Mouse (Mus musculus) heart, adult 2 months (tissue): ENCODE measurements around the gene Zfp46. TPM values are rescaled to one million over a fixed set of nuclear protein-coding genes. Genes with fewer than 3 reads are reported as not detected.

ENCODE experiments used
- DNase-seq, 2 experiments: peaks; one replicate each; pipeline ENCODE4 v3.0.0; 2021
- H3K27ac ChIP-seq: fragments of 200-600 bp; 2 replicates; pipeline ENCODE4 v1.8.1; 2022
- H3K27me3 ChIP-seq: fragments of 200-500 bp; 2 replicates; pipeline ENCODE4 v1.6.1; 2012; ENCODE audit warnings: mild to moderate bottlenecking, low read length, inconsistent platforms, mixed read lengths; ENCODE audit not compliant: control insufficient read depth, insufficient read depth
- H3K36me3 ChIP-seq: fragments of 200-500 bp; 2 replicates; pipeline ENCODE4 v1.6.1; 2012; ENCODE audit warnings: low read length, inconsistent platforms; ENCODE audit not compliant: control insufficient read depth, insufficient read depth
- H3K4me1 ChIP-seq: fragments of 200-500 bp; 2 replicates; pipeline ENCODE4 v1.6.1; 2011; ENCODE audit warnings: low read length; ENCODE audit not compliant: control insufficient read depth, insufficient read depth
- H3K4me3 ChIP-seq: fragments of 200-600 bp; 2 replicates; pipeline ENCODE4 v1.8.1; 2022
- H3K79me2 ChIP-seq: fragments of 200-500 bp; replicated peaks from 2 replicates; pipeline ENCODE4 v1.6.1; 2012; ENCODE audit warnings: mild to moderate bottlenecking, inconsistent platforms, low read length, moderate library complexity, mixed read lengths; ENCODE audit not compliant: control insufficient read depth, insufficient read depth
- H3K9ac ChIP-seq: fragments of 200-500 bp; 2 replicates; pipeline ENCODE4 v1.6.1; 2012; ENCODE audit warnings: low read depth, mild to moderate bottlenecking, control low read depth, inconsistent platforms, low read length, mixed read lengths
- CTCF ChIP-seq: fragments of 200-600 bp; IDR thresholded peaks from 2 replicates; pipeline ENCODE4 v1.8.1; 2022; ENCODE audit warnings: antibody characterized with exemption, mild to moderate bottlenecking, moderate library complexity
- EP300 ChIP-seq: fragments of 200-500 bp; IDR thresholded peaks from 2 replicates; pipeline ENCODE4 v1.6.1; 2011; ENCODE audit warnings: low read depth, low read length, control low read depth; ENCODE audit not compliant: insufficient read depth
- POLR2A ChIP-seq: fragments of 200-500 bp; IDR thresholded peaks from 2 replicates; pipeline ENCODE4 v1.6.1; 2011; ENCODE audit warnings: mild to moderate bottlenecking, low read depth, low read length, control low read depth; ENCODE audit not compliant: insufficient read depth
- WGBS: fragments of 180-500 bp; shearing (Covaris S2); methylation state at CpG from one replicate; pipeline ENCODE4 v1.1.7; 2018; 5-methylcytosine and 5-hydroxymethylcytosine counted together
- intact Hi-C: fragments of 180-260 bp; cut with DNase I; formaldehyde crosslinking; loops from one replicate; pipeline ENCODE4 v1.15.1; 2025
- long read RNA-seq: library from polyadenylated mRNA; stranded (forward); transcript quantifications from one replicate; pipeline ENCODE4 v2.0.0, GENCODE M21; 2021
- polyA plus RNA-seq: library from polyadenylated mRNA; depleted of rRNA; stranded (reverse); fragments of >200 nt; gene quantifications from 2 replicates; pipeline ENCODE4 v1.2.3, GENCODE M21; 2012; rRNA removed
- total RNA-seq, 2 experiments: library from RNA; stranded (reverse); gene quantifications; 2 replicates each; pipeline ENCODE4 v1.2.3; 2021

Zfp46 gene
- total RNA-seq (10 to 100 TPM; 33.7 to 39.6 TPM), polyA plus RNA-seq (32.1 and 49.6 TPM in 2 replicates)
- long read RNA-seq, full-length matches to known transcripts, result 4 of 9 reads
- long read RNA-seq, partial matches to known transcripts, result 0 of 9 reads
- long read RNA-seq, other reads (novel, unspliced or antisense), result 5 of 9 reads

- TF ChIP-seq EP300 (peak; percentile 48; the same call in 1 of the 2 replicates), POLR2A (peak; percentile 96), CTCF (peak; percentile 21; the same call in 1 of the 2 replicates)
- peaks cover 11% of the 10 kb centered on the region for H3K4me1 ChIP-seq
- intact Hi-C loops, result loop anchor here (2.0 to 10.0 kb wide), 4 partner anchors 24 to 1360 kb away; partner anchors contain the start of genes 6030445D17Rik, Id3, Luzp1 and Rsrp1
- peak; percentile 77 to 86 for DNase-seq
- H3K4me3 ChIP-seq, result peak within 1 kb of the TSS; percentile 80
- H3K27me3 ChIP-seq, result no peaks in the 10 kb centered on the region
- peak within 1 kb of the TSS; percentile 70 for H3K9ac ChIP-seq
- WGBS, result 1% methylated on average over 5 of the region's 5 CpGs
- H3K36me3 ChIP-seq, result peaks cover 6% of the 10 kb centered on the region
- H3K79me2 ChIP-seq, result no peaks in the 10 kb centered on the region
- peak within 1 kb of the TSS; percentile 89 for H3K27ac ChIP-seq
Measured at GRCm38 (mm10) chr4:136284455-136284854, at the start of gene Zfp46. Zfp46 (plus strand) TSS chr4:136284683.

DNA sequence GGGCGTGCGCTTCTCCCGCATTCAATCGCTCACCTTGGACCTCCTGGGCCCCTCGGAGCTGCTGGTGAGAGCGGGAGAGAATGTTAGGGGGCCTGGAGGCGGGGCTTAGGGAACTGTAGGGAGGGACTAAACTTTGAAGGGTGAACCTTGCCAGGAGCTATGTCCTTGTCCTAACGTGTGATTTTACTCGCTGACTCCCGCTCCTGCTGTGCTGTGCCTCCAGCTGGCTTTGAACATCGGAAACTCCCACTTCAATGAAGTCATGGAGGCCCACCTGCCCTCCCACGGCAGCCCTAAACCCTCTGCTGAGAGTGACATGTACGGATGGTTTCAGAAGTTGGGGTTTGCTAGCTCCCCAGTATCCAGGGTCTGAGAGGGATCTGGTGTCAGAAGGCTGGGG is 45.8 kb upstream of the Zfp46 start:
- Histone ChIP-seq H3K27ac (no peak overlapping the region), H3K9ac (no peak overlapping the region), H3K79me2 (no peaks in the 10 kb centered on the region), H3K27me3 (no peaks in the 10 kb centered on the region), H3K4me3 (no peak overlapping the region), H3K36me3 (no peaks in the 10 kb centered on the region), H3K4me1 (no peaks in the 10 kb centered on the region)
- no peak for DNase-seq
- TF ChIP-seq CTCF, result no peak
- TF ChIP-seq POLR2A, result no peak
- TF ChIP-seq EP300, result no peak
- 56% methylated on average over 13 of the region's 13 CpGs for WGBS
- intact Hi-C loops, result loop anchor here (1.0 kb wide), 1 partner anchor 36 kb away; no protein-coding TSS in a partner anchor

GRCm38 (mm10) chr4:136239111-136239510 is 45.4 kb upstream of the Zfp46 start:
- H3K9ac ChIP-seq, result no peak overlapping the region
- TF ChIP-seq EP300, result no peak
- H3K79me2 ChIP-seq, result no peaks in the 10 kb centered on the region
- no peaks in the 10 kb centered on the region for H3K4me1 ChIP-seq
- no peak for DNase-seq
- H3K27me3 ChIP-seq, result no peaks in the 10 kb centered on the region
- H3K4me3 ChIP-seq, result no peak overlapping the region
- no peaks in the 10 kb centered on the region for H3K36me3 ChIP-seq
- 70% methylated on average over 9 of the region's 9 CpGs for WGBS
- H3K27ac ChIP-seq, result no peak overlapping the region
- intact Hi-C loops, result loop anchor here (1.0 kb wide), 1 partner anchor 37 kb away; no protein-coding TSS in a partner anchor

DNA sequence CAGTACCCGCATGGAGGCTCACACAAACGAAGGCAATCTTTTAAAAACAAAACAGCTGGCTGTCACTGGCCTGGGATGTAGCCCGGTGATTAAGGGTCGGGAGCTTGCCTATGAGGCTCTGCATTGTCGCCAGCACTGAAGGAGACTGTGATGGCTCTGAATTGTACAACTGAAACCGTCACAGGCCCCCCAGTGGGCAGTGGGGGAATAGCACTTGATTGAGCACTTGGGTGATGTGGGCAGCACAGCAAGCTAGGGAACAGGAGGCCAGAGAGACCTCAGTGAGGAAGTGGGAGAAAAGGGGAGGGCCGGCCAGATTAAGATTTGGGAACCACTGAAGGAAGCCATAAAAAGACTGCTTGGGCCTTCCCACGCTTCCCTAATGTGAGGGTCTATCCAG is 44.9 kb upstream of the Zfp46 start:
- Histone ChIP-seq H3K9ac (no peak overlapping the region), H3K36me3 (no peaks in the 10 kb centered on the region), H3K27ac (no peak overlapping the region), H3K79me2 (no peaks in the 10 kb centered on the region), H3K4me3 (no peak overlapping the region), H3K27me3 (no peaks in the 10 kb centered on the region), H3K4me1 (no peaks in the 10 kb centered on the region)
- 21% methylated on average over 8 of the region's 8 CpGs for WGBS
- DNase-seq, result peak; percentile 85 to 87
- intact Hi-C loops, result loop anchor here (1.0 to 5.0 kb wide), 2 partner anchors 37 to 77 kb away; no protein-coding TSS in a partner anchor
- no peak for TF ChIP-seq POLR2A
- peak; percentile 92 for TF ChIP-seq CTCF
- TF ChIP-seq EP300, result 0 out of 2 replicates have a peak, but pooled peaks have one; percentile 64

- no peak for DNase-seq
- intact Hi-C loops, result loop anchor here (5.0 kb wide), 1 partner anchor 78 kb away; no protein-coding TSS in a partner anchor
- Histone ChIP-seq H3K4me1 (no peaks in the 10 kb centered on the region), H3K9ac (no peak overlapping the region), H3K79me2 (no peaks in the 10 kb centered on the region), H3K27ac (no peak overlapping the region), H3K4me3 (no peak overlapping the region), H3K27me3 (no peaks in the 10 kb centered on the region), H3K36me3 (no peaks in the 10 kb centered on the region)
- TF ChIP-seq EP300, result no peak
- TF ChIP-seq CTCF, result no peak
- no peak for TF ChIP-seq POLR2A
- WGBS, result 70% methylated on average over 14 of the region's 14 CpGs
Measured at GRCm38 (mm10) chr4:136240123-136240522, 44.4 kb upstream of the Zfp46 start.

DNA sequence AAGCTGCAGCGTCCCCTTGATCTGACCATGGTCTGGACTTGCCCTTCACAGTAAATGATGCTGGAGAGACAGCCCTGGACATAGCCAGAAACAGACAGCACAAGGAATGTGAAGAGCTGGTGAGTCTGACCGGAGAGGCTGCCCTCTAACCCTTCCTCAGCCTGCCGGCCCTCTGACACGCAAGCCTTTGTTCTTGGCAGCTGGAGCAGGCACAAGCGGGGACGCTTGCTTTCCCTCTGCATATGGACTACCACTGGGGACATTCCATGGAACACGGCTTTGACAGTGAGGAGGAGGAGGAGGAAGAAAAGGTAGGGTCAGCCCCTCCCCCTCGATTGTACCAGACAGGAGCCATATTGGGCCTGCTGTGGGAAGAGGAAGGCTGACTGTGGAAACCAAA is 43.5 kb upstream of the Zfp46 start:
- TF ChIP-seq CTCF (no peak), EP300 (no peak), POLR2A (no peak)
- Histone ChIP-seq H3K79me2 (no peaks in the 10 kb centered on the region), H3K36me3 (no peaks in the 10 kb centered on the region), H3K27ac (no peak overlapping the region), H3K27me3 (no peaks in the 10 kb centered on the region), H3K4me3 (no peak overlapping the region), H3K4me1 (no peaks in the 10 kb centered on the region), H3K9ac (no peak overlapping the region)
- intact Hi-C loops, result loop anchor here (5.0 kb wide), 1 partner anchor 79 kb away; no protein-coding TSS in a partner anchor
- no peak for DNase-seq
- 68% methylated on average over 8 of the region's 8 CpGs for WGBS
